Mouse (Mus musculus): Measurements from ENCODE around the gene Tsku.

DNA sequence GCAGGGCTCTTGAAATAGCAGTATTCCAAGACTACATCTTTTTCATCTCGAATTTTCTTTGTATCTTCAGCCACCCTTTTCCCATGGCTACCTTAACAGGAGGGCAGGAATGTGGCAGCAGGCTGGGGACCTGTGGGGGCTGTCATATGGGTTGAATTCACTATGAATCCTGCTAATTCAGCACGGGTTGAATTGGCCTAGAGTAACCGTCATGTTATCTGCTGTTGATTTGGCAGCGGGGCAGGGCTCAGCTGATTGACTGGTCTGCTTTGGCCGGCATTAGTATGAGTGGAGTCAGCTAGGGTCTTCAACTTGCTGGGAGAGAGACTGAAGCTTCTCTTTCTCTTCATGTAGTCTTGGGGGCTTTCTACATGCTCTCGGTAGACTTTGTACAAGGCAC, 16.1 kb downstream of the Tsku start:
- TF ChIP-seq CTCF (IDR thresholded peaks at IDR 0.05; ENCODE audit: low read depth) (no peak), EP300 (optimal IDR thresholded peaks at IDR 0.05) (no peak)
